Mouse (Mus musculus) bone marrow, adult 2 months (tissue): ENCODE results near the gene Pspn. TPM values are rescaled to one million over a fixed set of nuclear protein-coding genes. Genes with fewer than 3 reads are reported as not detected.
A peak's percentile ranks its signal among the peaks of the same experiment; 100 is the strongest.

Experiments
- H3K27ac ChIP-seq: fragments of 200-500 bp; 2 replicates; pipeline ENCODE4 v1.5.1; 2012; ENCODE audit warnings: low read depth, mild to moderate bottlenecking, control low read depth, inconsistent platforms, low read length; ENCODE audit not compliant: control insufficient read depth, poor library complexity, insufficient read depth
- H3K4me1 ChIP-seq: fragments of 200-500 bp; 2 replicates; pipeline ENCODE4 v1.6.1; 2011; ENCODE audit warnings: low read length; ENCODE audit not compliant: control insufficient read depth, insufficient read depth
- H3K4me3 ChIP-seq: fragments of 200-500 bp; replicated peaks from 2 replicates; pipeline ENCODE3; 2011; ENCODE audit warnings: mild to moderate bottlenecking, low read depth, low read length, control low read depth; ENCODE audit not compliant: control insufficient read depth
- CTCF ChIP-seq: fragments of 200-500 bp; IDR thresholded peaks from 2 replicates; pipeline ENCODE4 v1.5.1; 2011; ENCODE audit warnings: low read length, control low read depth; ENCODE audit not compliant: control insufficient read depth, insufficient read depth
- POLR2A ChIP-seq: fragments of 200-500 bp; IDR thresholded peaks from 2 replicates; pipeline ENCODE4 v1.6.1; 2011; ENCODE audit warnings: low read depth, mild to moderate bottlenecking, control low read depth, low read length, borderline replicate concordance; ENCODE audit not compliant: control insufficient read depth
- WGBS: fragments of 180-500 bp; shearing (Covaris S2); methylation state at CpG from one replicate; pipeline ENCODE4 v1.1.7; 2018; 5-methylcytosine and 5-hydroxymethylcytosine counted together
- polyA plus RNA-seq: library from polyadenylated mRNA; stranded (reverse); fragments of >200 nt; gene quantifications from 2 replicates; pipeline ENCODE4 v1.2.4, GENCODE M21; 2011; ENCODE audit warnings: low replicate concordance; ENCODE audit not compliant: missing spikeins, insufficient read depth, insufficient read length

Pspn gene
- polyA plus RNA-seq, 1 experiment: not detected

GRCm38 (mm10) chr17:56962642-56963405 lies 37.0 kb downstream of the Pspn start:
- no peak overlapping the region for H3K4me3 ChIP-seq
- WGBS: 68% methylated on average over 5 of the region's 5 CpGs
- peaks cover 2% of the 10 kb centered on the region; the same call in 1 of the 2 replicates for H3K4me1 ChIP-seq
- no peak overlapping the region for H3K27ac ChIP-seq
- TF ChIP-seq CTCF: no peak
- no peak for TF ChIP-seq POLR2A

DNA sequence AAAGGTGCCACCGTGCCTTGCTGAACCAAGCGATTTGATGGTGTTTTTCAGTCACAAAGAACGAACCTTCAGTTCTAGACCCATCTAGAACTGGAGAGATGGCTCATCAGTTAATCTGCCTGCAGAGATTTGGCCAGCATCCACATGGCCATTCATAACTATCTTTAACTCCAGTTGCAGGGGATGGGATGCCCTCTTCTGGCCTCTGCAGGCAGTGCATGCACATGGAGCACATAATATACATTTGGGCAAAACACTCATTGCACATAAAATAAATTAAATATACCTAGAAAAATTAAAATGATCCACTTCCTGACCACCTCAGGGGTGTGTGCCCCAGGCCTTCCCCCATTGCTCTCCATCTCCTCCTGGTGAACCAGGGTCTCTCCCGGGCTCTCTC lies 37.9 kb downstream of the Pspn start:
- Histone ChIP-seq H3K4me3 (no peak overlapping the region), H3K27ac (no peak overlapping the region), H3K4me1 (peaks cover 2% of the 10 kb centered on the region; the same call in 1 of the 2 replicates)
- WGBS: 86% methylated on average over 4 of the region's 4 CpGs
- TF ChIP-seq POLR2A: no peak
- TF ChIP-seq CTCF: no peak

GRCm38 (mm10) chr17:56958667-56959066 lies 41.2 kb downstream of the Pspn start:
- H3K4me3 ChIP-seq: no peak overlapping the region
- no peak for TF ChIP-seq POLR2A
- no peak for TF ChIP-seq CTCF
- WGBS: 70% methylated on average over 4 of the region's 4 CpGs

GRCm38 (mm10) chr17:56957763-56958429 lies 41.9 kb downstream of the Pspn start:
- no peak for TF ChIP-seq POLR2A
- 0 out of 2 replicates have a peak, but pooled peaks have one; percentile 4 for TF ChIP-seq CTCF
- peak overlapping the region; percentile 23; the same call in 1 of the 2 replicates for H3K27ac ChIP-seq
- H3K4me3 ChIP-seq: no peak overlapping the region
- peaks cover 2% of the 10 kb centered on the region; the same call in 1 of the 2 replicates for H3K4me1 ChIP-seq
- 4% methylated on average over 11 of the region's 11 CpGs for WGBS

More at GRCm38 (mm10) chr17:56958667-56959066, 41.2 kb downstream of the Pspn start:
- H3K27ac ChIP-seq: no peak overlapping the region
- peaks cover 2% of the 10 kb centered on the region; the same call in 1 of the 2 replicates for H3K4me1 ChIP-seq

GRCm38 (mm10) chr17:56954871-56955270 lies 44.9 kb downstream of the Pspn start:
- Histone ChIP-seq H3K4me3 (no peak overlapping the region), H3K4me1 (peaks cover 2% of the 10 kb centered on the region; the same call in 1 of the 2 replicates), H3K27ac (no peak overlapping the region)
- TF ChIP-seq CTCF: no peak
- TF ChIP-seq POLR2A: no peak
- WGBS: 65% methylated on average over 7 of the region's 7 CpGs

- Histone ChIP-seq H3K27ac (no peak overlapping the region), H3K4me1 (no peaks in the 10 kb centered on the region; the same call in 1 of the 2 replicates), H3K4me3 (no peak overlapping the region)
- TF ChIP-seq POLR2A (no peak), CTCF (no peak)
- WGBS: 80% methylated on average over 1 of the region's 1 CpGs
Observed at GRCm38 (mm10) chr17:56952639-56953038, 47.2 kb downstream of the Pspn start.

GRCm38 (mm10) chr17:56950915-56951314 lies 48.9 kb downstream of the Pspn start:
- WGBS: 34% methylated on average over 3 of the region's 3 CpGs
- Histone ChIP-seq H3K27ac (no peak overlapping the region), H3K4me3 (no peak overlapping the region), H3K4me1 (no peaks in the 10 kb centered on the region)
- TF ChIP-seq POLR2A: no peak
- peak; percentile 96 for TF ChIP-seq CTCF

Other genes with a start within 250 kb of the Pspn start
- gene Nrtn, start 242.5 kb downstream of the Pspn start, polyA plus RNA-seq: not detected in 2 replicates
- 15.8 and 51.0 TPM in 2 replicates for gene Dus3l, start 235.3 kb downstream of the Pspn start, polyA plus RNA-seq
- gene Prr22, start 229.8 kb downstream of the Pspn start, polyA plus RNA-seq: 1.7 and 1.9 TPM in 2 replicates
- 16.2 and 18.2 TPM in 2 replicates for gene Rfx2, start 169.0 kb downstream of the Pspn start, polyA plus RNA-seq
- gene Acsbg2, start 125.6 kb downstream of the Pspn start, polyA plus RNA-seq: not detected in 2 replicates
- gene 1700061G19Rik, start 124.5 kb downstream of the Pspn start, polyA plus RNA-seq: 0.92 TPM in 1 of 2 replicates, not detected in the other
- gene Mllt1, start 64.6 kb downstream of the Pspn start, polyA plus RNA-seq: 12.1 and 17.3 TPM in 2 replicates
- not detected in 2 replicates for gene Acer1, start 17.9 kb downstream of the Pspn start, polyA plus RNA-seq
- gene Clpp, start 9.7 kb downstream of the Pspn start, polyA plus RNA-seq: 23.7 and 43.4 TPM in 2 replicates
- gene Alkbh7, start 2.7 kb downstream of the Pspn start, polyA plus RNA-seq: 4.4 and 11.1 TPM in 2 replicates
- gene Gtf2f1, start 11.3 kb upstream of the Pspn start, polyA plus RNA-seq: 74.4 and 116 TPM in 2 replicates
- gene Gm17949, start 11.5 kb upstream of the Pspn start, polyA plus RNA-seq: not detected in 2 replicates
- 56.3 and 56.9 TPM in 2 replicates for gene Khsrp, start 31.5 kb upstream of the Pspn start, polyA plus RNA-seq
- gene Slc25a41, start 41.6 kb upstream of the Pspn start, polyA plus RNA-seq: not detected in 2 replicates
- 2.4 TPM in 1 of 2 replicates, not detected in the other for gene Crb3, start 59.1 kb upstream of the Pspn start, polyA plus RNA-seq
- 2.8 and 8.1 TPM in 2 replicates for gene Slc25a23, start 59.8 kb upstream of the Pspn start, polyA plus RNA-seq
- gene Dennd1c, start 78.5 kb upstream of the Pspn start, polyA plus RNA-seq: 49.6 and 96.5 TPM in 2 replicates
- gene Tubb4a, start 87.8 kb upstream of the Pspn start, polyA plus RNA-seq: 0.90 TPM in 1 of 2 replicates, not detected in the other
- 0.75 and 1.6 TPM in 2 replicates for gene Tnfsf9, start 105.3 kb upstream of the Pspn start, polyA plus RNA-seq
- not detected in 2 replicates for gene Cd70, start 149.8 kb upstream of the Pspn start, polyA plus RNA-seq
- gene Tnfsf14, start 194.2 kb upstream of the Pspn start, polyA plus RNA-seq: 7.0 and 12.8 TPM in 2 replicates
- gene C3, start 228.1 kb upstream of the Pspn start, polyA plus RNA-seq: 68.1 and 221 TPM in 2 replicates
- gene Gpr108, start 248.4 kb upstream of the Pspn start, polyA plus RNA-seq: 15.7 and 37.5 TPM in 2 replicates
- 7.0 and 15.4 TPM in 2 replicates for gene Trip10, start 249.4 kb upstream of the Pspn start, polyA plus RNA-seq